Mouse (Mus musculus): Measurements from ENCODE around the gene Lrrc17. TPM values are rescaled to one million over a fixed set of nuclear protein-coding genes. Genes with fewer than 3 reads are reported as not detected.
A peak's percentile ranks its signal among the peaks of the same experiment; 100 is the strongest.

The Lrrc17 gene
- polyA plus RNA-seq (2015; fragmentation: Nextera tagmentation; extraction: Ambion mirVana), result 0.81 and 0.99 TPM in 2 replicates

DNA sequence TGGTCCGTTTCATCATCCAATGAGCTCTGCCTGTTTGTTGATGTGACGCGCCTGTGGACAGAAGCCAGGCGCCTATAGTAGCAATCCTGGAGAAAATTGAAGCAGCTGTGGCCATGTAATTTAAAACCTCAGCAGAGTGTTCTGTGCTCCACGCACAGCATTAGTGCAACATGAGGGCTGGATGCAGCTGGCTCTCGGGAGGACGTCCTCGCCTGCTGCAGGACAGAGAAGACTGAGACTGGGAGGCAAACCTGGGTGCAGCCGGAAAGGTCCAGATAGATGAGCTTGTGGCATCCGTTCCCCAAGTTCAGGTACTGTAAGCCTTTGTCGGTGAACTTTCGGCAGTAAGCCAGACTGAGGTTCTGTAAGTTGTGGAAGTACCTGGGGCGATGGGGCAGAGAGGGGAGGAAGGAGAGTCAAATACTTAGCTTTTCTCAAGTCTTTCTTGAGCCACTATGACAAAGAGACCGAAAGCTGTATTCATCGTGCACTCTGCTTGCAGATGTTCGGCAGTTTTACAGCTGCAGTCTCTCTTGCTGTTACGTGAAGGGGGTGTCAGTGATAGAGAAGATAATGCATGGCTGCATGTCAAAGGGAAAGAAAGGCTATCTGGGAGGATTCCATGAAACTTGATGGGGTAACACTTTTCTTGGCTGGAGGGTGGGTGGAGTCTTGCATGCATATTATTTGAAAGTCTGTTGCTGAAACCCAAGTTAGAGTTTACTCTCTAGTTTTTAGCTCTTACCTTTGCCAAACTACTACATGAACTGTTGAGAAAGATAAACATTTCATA, at the start of gene Lrrc17:
Gene Lrrc17, plus strand, starts transcription at position 151 of the 793 bp plus-strand sequence.
- Histone ChIP-seq H3K36me3 (replicated peaks; ENCODE audit: insufficient read depth, low read length) (no peaks in the 10 kb centered on the region), H3K4me3 (ENCODE audit: low read depth, low read length) (no peak within 1 kb of the TSS), H3K4me2 (ENCODE audit: low read depth, low read length) (peak within 1 kb of the TSS; percentile 18; the same call in 1 of the 2 replicates), H3K27ac (ENCODE audit: low read depth) (no peak within 1 kb of the TSS), H3K27me3 (ENCODE audit: insufficient read depth, low read length) (peaks cover 4% of the 10 kb centered on the region; the same call in 1 of the 2 replicates), H3K4me1 (ENCODE audit: insufficient read depth) (no peaks in the 10 kb centered on the region), H3K9ac (replicated peaks) (no peak within 1 kb of the TSS), H3K9me3 (ENCODE audit: low read length) (no peaks in the 10 kb centered on the region; the same call in 1 of the 2 replicates)
- ATAC-seq (no peak), DNase-seq (no peak)
- 64% methylated on average over 17 of the region's 17 CpGs for WGBS (ENCODE audit: insufficient replicate concordance)
- TF ChIP-seq EP300 (IDR thresholded peaks at IDR 0.05; ENCODE audit: low read depth), result no peak

DNA sequence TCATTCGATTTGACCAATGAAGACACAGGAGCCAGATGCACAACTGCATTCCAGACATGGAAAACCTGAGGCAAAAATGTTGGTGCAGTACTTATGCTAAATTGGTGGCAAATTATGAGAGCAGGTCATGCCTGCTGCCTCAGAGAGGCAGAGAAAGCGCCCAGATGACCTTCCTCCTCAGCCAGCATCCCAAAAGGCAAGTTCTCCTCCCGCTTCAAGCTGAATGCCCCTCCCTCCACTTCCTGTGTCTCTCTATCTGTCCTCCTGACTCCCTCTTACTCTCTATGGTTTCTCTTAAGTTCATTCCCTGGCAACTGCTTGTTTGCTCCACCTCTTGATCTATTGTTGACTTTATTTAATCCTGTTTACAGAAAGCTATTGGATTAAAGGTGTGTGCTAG, 48.6 kb upstream of the Lrrc17 start:
- no peaks in the 10 kb centered on the region for H3K36me3 ChIP-seq (replicated peaks; ENCODE audit: insufficient read depth, low read length)
- H3K27ac ChIP-seq (ENCODE audit: low read depth), result no peak overlapping the region
- H3K4me2 ChIP-seq (ENCODE audit: low read depth, low read length), result no peak overlapping the region
- no peaks in the 10 kb centered on the region for H3K4me1 ChIP-seq (ENCODE audit: insufficient read depth)
- no peak for ATAC-seq
- no peak overlapping the region for H3K4me3 ChIP-seq (ENCODE audit: low read depth, low read length)
- TF ChIP-seq CTCF (IDR thresholded peaks at IDR 0.05; ENCODE audit: low read depth), result no peak
- no peak for TF ChIP-seq EP300 (IDR thresholded peaks at IDR 0.05; ENCODE audit: low read depth)
- 41% methylated on average over 3 of the region's 3 CpGs for WGBS (ENCODE audit: insufficient replicate concordance)
- H3K27me3 ChIP-seq (ENCODE audit: insufficient read depth, low read length), result no peaks in the 10 kb centered on the region
- no peak for DNase-seq
- H3K9ac ChIP-seq (replicated peaks), result no peak overlapping the region
- no peaks in the 10 kb centered on the region for H3K9me3 ChIP-seq (ENCODE audit: low read length)

DNA sequence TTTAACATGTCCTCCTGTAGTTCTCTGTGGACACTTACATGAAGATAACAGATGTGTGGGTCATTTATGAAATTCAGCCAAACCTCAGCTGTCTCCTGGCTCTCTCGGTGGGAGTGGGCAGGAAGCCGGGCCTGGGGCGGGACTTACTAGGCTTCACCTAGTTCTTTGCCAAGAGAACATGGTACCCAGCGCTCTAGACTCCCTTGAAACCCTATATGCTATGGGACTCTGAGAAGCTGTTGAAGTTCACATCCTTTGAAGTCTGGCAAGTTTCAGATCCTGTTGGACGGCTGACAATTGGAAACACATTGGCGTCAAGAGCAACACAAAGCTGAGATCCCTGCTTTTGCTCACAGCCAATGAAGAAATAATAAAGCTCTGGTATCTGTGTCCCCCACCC, 47.0 kb upstream of the Lrrc17 start:
- no peak for ATAC-seq
- Histone ChIP-seq H3K4me1 (ENCODE audit: insufficient read depth) (no peaks in the 10 kb centered on the region), H3K4me2 (ENCODE audit: low read depth, low read length) (no peak overlapping the region), H3K9ac (replicated peaks) (no peak overlapping the region), H3K4me3 (ENCODE audit: low read depth, low read length) (no peak overlapping the region), H3K9me3 (ENCODE audit: low read length) (no peaks in the 10 kb centered on the region), H3K27me3 (ENCODE audit: insufficient read depth, low read length) (no peaks in the 10 kb centered on the region), H3K27ac (ENCODE audit: low read depth) (no peak overlapping the region), H3K36me3 (replicated peaks; ENCODE audit: insufficient read depth, low read length) (no peaks in the 10 kb centered on the region)
- WGBS (ENCODE audit: insufficient replicate concordance), result 72% methylated on average over 6 of the region's 6 CpGs
- TF ChIP-seq CTCF (IDR thresholded peaks at IDR 0.05; ENCODE audit: low read depth) (no peak), EP300 (IDR thresholded peaks at IDR 0.05; ENCODE audit: low read depth) (no peak)
- no peak for DNase-seq

DNA sequence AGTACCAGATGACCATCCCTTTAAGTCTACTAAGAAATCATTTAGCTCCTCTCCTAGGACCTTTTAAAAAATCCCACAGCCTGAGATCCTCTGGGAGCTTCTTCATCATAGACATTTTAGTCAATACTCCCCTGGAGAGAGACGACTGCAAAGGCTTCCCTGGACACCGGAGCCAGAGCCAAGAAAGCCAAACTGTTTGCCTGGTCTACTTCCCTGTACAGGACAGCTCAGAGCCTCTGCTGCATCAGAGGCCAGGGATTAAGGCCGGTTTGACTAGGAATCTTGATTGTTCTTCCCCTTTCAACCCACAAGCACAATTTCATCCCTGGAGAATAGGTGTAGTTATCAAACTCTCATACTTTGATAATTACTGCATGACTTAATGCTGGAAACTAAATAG, 46.5 kb upstream of the Lrrc17 start:
- Histone ChIP-seq H3K9me3 (ENCODE audit: low read length) (no peaks in the 10 kb centered on the region), H3K9ac (replicated peaks) (no peak overlapping the region), H3K27me3 (ENCODE audit: insufficient read depth, low read length) (no peaks in the 10 kb centered on the region), H3K4me1 (ENCODE audit: insufficient read depth) (no peaks in the 10 kb centered on the region), H3K36me3 (replicated peaks; ENCODE audit: insufficient read depth, low read length) (no peaks in the 10 kb centered on the region), H3K27ac (ENCODE audit: low read depth) (no peak overlapping the region), H3K4me3 (ENCODE audit: low read depth, low read length) (no peak overlapping the region), H3K4me2 (ENCODE audit: low read depth, low read length) (no peak overlapping the region)
- DNase-seq (no peak), ATAC-seq (no peak)
- no peak for TF ChIP-seq CTCF (IDR thresholded peaks at IDR 0.05; ENCODE audit: low read depth)
- TF ChIP-seq EP300 (IDR thresholded peaks at IDR 0.05; ENCODE audit: low read depth), result no peak
- 58% methylated on average over 3 of the region's 3 CpGs for WGBS (ENCODE audit: insufficient replicate concordance)

DNA sequence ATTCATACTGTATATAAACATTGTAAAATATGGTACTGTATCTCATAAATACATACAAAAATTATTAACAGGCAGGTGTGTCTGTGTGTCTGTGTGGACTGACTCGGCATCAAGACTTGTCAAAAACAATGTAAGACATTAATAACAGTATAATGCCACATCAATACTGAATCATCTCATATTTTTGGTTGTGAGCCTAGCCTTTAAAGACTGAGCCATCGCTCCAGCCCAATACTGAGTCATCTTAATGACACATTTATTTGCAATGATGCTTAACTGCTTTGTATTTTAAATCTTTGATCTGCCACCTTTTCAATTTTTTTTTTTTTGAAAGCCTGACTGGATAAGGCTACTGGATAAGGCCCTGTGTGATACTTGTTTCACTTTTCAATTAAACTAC, 44.9 kb upstream of the Lrrc17 start:
- 81% methylated on average over 2 of the region's 2 CpGs for WGBS (ENCODE audit: insufficient replicate concordance)
- Histone ChIP-seq H3K27me3 (ENCODE audit: insufficient read depth, low read length) (no peaks in the 10 kb centered on the region), H3K4me1 (ENCODE audit: insufficient read depth) (no peaks in the 10 kb centered on the region), H3K9ac (replicated peaks) (no peak overlapping the region), H3K4me3 (ENCODE audit: low read depth, low read length) (no peak overlapping the region), H3K27ac (ENCODE audit: low read depth) (no peak overlapping the region), H3K9me3 (ENCODE audit: low read length) (no peaks in the 10 kb centered on the region), H3K4me2 (ENCODE audit: low read depth, low read length) (no peak overlapping the region), H3K36me3 (replicated peaks; ENCODE audit: insufficient read depth, low read length) (no peaks in the 10 kb centered on the region)
- ATAC-seq (no peak), DNase-seq (no peak)
- TF ChIP-seq EP300 (IDR thresholded peaks at IDR 0.05; ENCODE audit: low read depth) (no peak), CTCF (IDR thresholded peaks at IDR 0.05; ENCODE audit: low read depth) (no peak)

DNA sequence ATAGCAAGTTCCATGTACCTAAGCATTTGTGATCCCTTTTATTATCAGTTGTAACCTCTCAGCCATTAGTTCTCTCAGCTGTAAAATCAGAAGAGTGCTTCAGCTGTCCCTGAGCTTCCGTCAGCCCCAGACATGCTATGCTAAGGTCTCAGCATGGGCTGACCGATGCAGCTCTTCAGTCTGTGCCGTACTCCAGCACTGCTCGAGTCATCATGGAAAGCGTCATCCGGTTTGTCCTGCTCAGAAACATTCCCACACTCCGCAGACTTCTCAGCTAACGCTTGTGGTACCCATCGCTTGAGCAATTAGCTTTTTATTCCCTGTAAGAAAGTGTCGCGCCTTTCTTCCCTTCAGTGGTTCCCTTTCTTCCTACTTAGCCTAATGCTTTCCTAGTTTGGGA, 44.4 kb upstream of the Lrrc17 start:
- H3K4me1 ChIP-seq (ENCODE audit: insufficient read depth), result no peaks in the 10 kb centered on the region
- 88% methylated on average over 11 of the region's 11 CpGs for WGBS (ENCODE audit: insufficient replicate concordance)
- no peaks in the 10 kb centered on the region for H3K27me3 ChIP-seq (ENCODE audit: insufficient read depth, low read length)
- no peak for TF ChIP-seq CTCF (IDR thresholded peaks at IDR 0.05; ENCODE audit: low read depth)
- no peak for TF ChIP-seq EP300 (IDR thresholded peaks at IDR 0.05; ENCODE audit: low read depth)
- DNase-seq (no peak), ATAC-seq (no peak)
- no peak overlapping the region for H3K9ac ChIP-seq (replicated peaks)
- H3K4me3 ChIP-seq (ENCODE audit: low read depth, low read length), result no peak overlapping the region
- H3K4me2 ChIP-seq (ENCODE audit: low read depth, low read length), result no peak overlapping the region
- H3K9me3 ChIP-seq (ENCODE audit: low read length), result no peaks in the 10 kb centered on the region
- no peaks in the 10 kb centered on the region for H3K36me3 ChIP-seq (replicated peaks; ENCODE audit: insufficient read depth, low read length)
- H3K27ac ChIP-seq (ENCODE audit: low read depth), result no peak overlapping the region

Measured in liver, postnatal 0 days (tissue).